Mouse (Mus musculus) right cerebral cortex, postnatal 10 days (tissue): ENCODE results near the gene BC048671.

Experiments used
- DNase-seq, 2 experiments: peaks; one replicate each; pipeline ENCODE4 v3.0.0; 2021; ENCODE audit warnings: low spot score in 2 of 2

The BC048671 gene

GRCm38 (mm10) chr6:90300919-90301318 is at the start of gene BC048671:
Gene BC048671 (plus strand): TSS chr6:90301219.
- no peak for DNase-seq

DNA sequence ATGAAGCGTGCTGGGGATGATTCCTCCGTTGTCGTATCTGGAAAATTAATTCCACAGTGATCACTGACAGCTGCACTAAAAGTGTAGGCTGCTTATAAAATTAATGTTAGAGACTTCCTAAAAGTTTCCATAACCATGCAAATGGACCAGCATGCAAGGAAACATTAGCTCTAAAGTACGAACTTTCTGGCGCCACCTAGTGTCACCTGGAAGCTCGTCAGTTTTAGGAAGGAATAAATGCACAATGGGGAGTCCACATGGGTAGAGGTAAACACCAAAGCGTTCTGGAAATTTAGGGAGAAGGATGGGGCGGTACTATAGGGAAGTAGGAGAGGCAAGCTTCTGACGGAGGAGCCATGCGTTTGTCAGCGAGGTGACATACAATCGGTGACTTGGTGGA is 12.8 kb upstream of the BC048671 start:
- peak in 1 of 2 experiments; percentile 33 for DNase-seq

DNA sequence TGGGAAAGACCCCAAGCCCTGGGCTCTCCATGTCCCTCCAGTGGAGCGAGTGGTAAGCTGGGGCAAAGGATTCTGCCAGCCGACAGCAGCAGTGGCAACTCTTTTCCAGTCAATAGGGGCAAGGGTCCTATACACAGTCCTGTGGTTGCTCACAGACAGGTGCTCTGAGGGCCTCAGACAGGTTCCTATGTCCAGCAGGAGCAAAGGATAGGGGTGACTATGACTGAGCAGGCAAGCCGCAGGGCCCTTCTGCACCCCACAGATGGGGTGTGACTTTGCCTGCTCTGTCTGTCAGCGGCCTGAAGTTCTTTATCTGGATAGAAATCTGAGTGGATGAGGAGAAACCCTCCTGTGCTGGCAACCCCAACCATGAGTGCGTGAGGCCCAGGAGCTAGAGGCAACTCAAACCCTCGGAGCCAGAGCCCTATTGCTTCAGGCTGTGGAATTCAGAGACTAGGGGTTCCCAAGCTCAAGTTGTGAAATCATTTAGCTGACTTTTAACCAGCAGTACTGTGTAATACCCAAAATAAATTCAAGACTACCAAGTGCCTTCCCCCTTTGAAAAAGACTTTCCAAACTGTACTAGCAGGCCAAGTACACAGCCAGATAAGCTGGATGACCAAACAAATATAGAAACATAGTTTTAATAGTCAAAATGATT is 5.4 kb downstream of the BC048671 start:
- DNase-seq, result no peak

- DNase-seq, result no peak
Observed at GRCm38 (mm10) chr6:90308839-90309778, 8.1 kb downstream of the BC048671 start.

- DNase-seq, result peak in 1 of 2 experiments; percentile 28
Observed at GRCm38 (mm10) chr6:90315961-90316360, 14.9 kb downstream of the BC048671 start.

GRCm38 (mm10) chr6:90317510-90318258 is 16.7 kb downstream of the BC048671 start:
- DNase-seq, result no peak

DNA sequence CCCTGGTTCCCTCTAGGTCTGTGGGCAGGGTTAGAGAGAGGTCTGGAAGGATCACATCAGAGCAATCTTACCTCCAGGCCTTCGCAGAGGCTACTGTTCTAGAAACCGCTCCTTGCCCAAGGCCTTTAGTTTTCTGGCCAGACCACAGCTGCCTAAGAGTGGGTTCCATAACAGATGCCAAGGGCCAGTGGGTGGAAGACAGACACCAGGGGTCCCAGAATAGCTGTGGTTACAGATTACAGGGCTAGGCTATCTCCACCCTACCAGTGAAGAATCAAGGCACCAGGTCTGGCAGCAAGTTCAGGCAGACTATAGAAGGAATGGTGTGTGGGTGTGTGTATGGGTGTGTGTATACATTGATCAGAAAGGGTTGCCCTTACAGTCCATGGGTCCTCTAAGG is 18.0 kb downstream of the BC048671 start:
- no peak for DNase-seq

DNA sequence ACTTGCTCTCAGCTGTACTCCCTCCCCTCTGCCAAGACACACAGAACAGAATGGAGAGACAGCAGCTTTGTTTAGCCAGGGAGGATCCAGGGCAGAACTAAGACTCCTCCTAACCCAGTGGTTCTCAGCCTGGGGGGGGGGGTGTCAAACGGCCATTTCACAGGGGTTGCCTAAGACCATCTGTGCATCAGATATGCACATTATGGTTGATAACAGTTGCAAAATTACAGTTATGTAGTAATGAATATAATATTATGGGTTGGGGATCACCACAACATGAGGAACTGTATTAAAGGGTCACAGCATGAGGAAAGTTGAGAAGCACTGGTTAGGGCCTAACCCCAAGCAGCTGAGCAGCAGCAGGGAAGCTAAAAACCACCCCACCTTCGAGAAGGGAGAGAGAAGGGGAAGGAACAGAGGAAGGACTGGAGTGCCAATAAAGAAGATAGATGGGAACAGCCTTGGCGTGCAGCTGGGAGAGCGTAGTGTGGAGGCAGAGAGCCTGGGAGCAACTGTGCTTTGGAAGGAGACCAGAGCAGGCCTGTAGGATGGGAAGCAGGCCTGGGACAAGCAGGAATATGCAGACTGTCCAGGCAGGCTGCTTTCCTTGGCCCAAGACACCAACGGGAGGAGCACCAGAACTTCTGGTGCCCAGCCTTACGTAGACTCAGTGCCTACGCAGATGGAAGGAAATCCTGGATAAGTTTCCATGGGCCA is 18.6 kb downstream of the BC048671 start:
- DNase-seq, result peak in 1 of 2 experiments; percentile 31

- no peak for DNase-seq
Observed at GRCm38 (mm10) chr6:90320429-90320828, 19.4 kb downstream of the BC048671 start.

- DNase-seq, result no peak
Observed at GRCm38 (mm10) chr6:90321811-90322210, 20.8 kb downstream of the BC048671 start.

DNA sequence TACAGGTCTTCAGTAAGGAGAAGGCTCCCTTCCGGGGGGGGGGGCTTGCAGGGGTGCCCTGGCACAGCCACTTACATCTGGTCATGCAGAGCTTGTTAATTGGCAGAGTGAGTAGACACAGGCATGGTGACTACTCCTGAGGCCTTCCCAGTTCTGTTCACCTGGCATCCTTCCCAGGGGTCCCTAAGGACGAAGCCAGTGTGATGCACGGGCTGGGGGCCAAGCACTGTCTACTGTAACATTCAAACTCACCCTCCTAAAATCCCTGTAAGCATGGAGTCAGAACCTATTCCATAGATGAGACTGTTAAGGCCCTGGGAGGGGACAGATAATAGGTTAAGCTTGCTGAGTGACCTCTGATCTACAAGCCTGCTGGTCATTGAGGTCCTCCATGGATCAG is 23.0 kb downstream of the BC048671 start:
- no peak for DNase-seq

DNA sequence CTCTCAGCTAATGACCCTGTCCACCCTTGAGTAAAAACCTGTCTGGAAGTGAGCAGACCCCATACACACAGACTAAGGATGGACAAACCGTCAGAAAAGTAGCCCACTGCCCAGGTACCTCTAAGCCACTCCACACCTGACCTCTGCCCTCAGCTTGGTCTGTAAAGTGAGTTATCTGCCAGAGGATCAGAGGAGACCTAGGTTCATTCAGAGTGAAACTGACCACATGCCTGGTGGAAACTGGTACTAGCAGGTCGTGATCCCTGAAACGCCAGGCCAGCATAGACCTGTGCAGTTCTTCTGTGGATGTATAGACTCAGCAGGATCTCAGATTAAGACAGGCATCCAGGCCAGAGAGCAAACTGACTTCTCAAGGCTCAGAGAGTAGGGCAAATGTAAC is 23.4 kb downstream of the BC048671 start:
- DNase-seq, result no peak

GRCm38 (mm10) chr6:90324991-90325390 is 24.0 kb downstream of the BC048671 start, which contains the start of gene Chst13:
Gene Chst13 (minus strand): TSS chr6:90325185.
- DNase-seq, result no peak

- peak; percentile 39 to 40 for DNase-seq
Observed at GRCm38 (mm10) chr6:90327670-90328069, 26.7 kb downstream of the BC048671 start.

DNA sequence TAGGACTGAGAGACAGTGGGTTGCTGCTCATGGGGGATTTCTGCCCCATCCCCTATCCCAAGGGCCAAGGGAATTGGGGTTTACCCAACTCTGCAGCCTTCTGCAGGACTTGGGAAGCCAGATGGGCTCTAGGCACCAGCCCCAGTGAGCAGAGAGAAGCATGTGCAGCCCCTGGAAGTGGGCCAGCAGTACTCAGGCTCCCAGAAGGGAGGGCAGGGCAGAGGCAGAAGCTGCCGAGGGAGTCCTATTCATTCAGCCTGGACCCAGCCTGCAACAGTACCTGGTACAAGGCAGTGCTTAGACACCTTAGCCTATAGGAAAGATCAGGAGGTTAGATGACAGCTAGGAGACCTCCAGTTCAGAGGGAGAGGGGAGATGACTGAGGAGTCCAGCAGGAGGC is 28.9 kb downstream of the BC048671 start:
- peak; percentile 79 for DNase-seq

DNA sequence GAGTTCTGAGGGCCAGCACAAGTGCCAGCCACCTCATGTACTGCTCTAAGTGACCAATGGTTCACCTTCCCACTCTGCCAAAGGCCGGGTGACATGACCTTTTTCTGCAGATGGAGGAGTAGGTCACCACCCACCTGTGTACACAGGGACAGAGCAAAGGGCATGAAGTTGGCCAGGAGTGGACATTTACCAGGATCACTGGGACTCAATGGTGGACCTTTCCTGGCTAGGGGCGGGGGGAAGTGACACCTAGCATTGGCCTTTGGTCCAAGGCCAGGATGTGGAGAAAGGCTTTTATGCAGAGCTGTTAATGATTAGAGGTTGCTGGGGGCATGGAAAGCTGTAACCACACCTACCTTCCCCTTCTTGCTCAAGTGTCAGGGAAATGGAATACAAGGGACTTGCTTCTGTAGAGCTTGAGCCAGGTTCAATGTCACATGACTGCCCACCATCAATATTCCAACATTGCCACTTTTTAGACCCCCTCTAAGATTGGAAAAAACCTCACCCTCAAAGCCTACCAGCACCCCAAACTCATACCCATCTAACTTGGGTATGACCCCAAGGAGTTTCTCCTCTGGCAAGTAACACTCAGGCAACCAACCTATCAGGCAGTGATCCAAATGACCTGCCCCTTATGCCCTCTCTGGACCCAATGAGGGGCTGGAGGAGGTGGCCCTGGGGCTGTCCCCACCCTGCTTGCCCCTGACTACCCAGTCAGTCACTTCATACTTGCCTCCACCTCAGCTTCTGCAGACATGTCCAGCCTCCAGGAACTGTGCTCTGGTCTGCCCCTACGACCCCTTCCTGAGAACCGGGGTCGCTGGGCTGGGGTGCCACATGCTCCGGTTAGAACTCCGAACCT is 31.8 kb downstream of the BC048671 start, which contains the start of gene Uroc1:
TSS of gene Uroc1 (plus strand) at position 724 of the 865 bp plus-strand sequence.
- DNase-seq, result no peak

DNA sequence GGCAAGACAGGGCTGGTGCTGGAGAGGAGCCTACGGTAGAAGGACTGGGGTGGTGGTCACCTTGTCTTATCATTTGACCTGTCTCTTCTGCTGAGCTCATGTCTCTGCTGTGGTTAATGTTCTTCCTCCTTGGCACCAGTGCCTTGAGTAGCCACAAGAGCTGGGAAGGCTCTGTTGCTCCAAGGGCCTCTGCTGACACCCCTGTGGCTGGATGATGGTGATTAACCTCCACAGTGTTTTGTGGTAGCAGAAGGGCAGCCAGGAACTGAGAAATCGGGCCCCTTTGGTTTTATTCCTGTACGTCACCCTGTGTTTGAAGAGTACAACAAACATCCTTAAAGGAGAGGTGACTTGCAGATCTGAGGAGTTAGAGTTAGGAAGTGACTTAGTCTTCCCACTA is 33.2 kb downstream of the BC048671 start:
- no peak for DNase-seq

GRCm38 (mm10) chr6:90342343-90342742 is 41.3 kb downstream of the BC048671 start:
- DNase-seq, result no peak

DNA sequence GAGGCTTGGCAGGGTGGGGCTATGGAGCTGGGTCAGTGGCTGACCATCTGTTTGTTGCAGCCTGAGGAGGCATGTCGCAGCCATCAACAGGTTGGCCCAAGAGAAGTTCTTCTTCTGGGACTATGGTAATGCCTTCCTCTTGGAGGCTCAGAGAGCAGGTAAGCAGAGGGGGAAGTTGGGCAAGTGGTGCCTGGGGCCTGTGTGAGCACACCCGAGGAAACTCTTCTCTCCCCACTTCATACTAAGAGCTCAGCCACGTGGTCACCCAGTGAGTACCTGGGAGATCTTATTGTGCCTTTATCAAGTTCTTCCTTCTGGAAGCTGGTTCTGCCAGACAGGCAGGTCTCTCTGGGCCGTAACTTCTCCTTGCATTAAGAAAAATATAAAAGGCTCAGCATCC is 46.2 kb downstream of the BC048671 start:
- DNase-seq, result no peak

DNA sequence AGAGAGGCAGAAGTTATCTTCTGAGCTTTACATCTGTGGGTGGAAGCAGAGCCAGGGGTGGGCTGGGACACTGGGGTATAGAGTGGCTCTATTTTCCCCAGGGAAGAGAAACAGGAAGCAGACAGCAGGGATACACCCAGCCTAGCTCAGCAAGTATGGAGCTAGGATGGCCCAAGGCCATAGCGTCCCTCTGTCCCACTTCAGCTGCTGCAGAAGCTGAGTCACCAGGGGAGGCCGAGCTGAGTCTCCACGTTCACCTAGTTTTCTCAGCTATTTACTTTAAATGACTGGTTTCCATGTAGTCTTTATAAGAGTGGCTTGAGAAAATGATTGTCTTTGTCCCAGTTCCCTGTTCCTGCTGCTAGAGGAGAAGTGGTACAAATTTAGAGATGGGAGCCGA is 47.5 kb downstream of the BC048671 start:
- no peak for DNase-seq
